Mouse (Mus musculus) heart, postnatal 0 days (tissue): ENCODE data around the gene Alg12.

Experiments used
- CTCF ChIP-seq: IDR thresholded peaks from 2 replicates; pipeline ENCODE4 v1.5.1; 2016; ENCODE audit warnings: antibody characterized with exemption, control low read depth, low read depth
- EP300 ChIP-seq: IDR thresholded peaks from 2 replicates; pipeline ENCODE4 v1.6.1; 2016; ENCODE audit warnings: antibody characterized with exemption, low read depth

- TF ChIP-seq CTCF (no peak), EP300 (no peak)
Observed at GRCm38 (mm10) chr15:88830696-88831095, 11.6 kb upstream of the Alg12 start.
